Mouse (Mus musculus): ENCODE measurements around the gene Sf3a3. TPM values are rescaled to one million over a fixed set of nuclear protein-coding genes. Genes with fewer than 3 reads are reported as not detected.

Gene Sf3a3
- total and polyA plus RNA-seq, 2 experiments: 6.6 to 12.1 TPM

DNA sequence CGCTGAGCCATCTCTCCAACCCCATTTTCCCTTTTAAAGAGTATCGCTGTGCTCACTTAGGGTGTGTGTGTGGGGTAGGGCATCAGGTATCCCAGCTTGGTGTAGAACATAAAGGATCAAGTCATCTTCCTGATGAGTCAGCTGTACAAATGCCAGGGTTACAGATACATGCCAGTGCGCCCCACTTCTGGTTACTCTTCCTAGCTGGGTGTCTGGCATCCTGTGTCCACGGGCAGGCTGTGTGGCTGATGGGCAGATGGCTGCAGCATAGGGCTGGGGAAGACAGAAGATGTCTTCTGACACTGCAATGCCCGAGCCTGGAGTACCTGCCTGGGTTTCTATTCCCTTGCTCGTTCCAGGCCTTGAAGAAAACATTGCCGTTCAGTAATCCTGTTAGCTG is 66.8 kb downstream of the Sf3a3 start:
- no peak overlapping the region for H3K9ac ChIP-seq (ENCODE audit: low read depth, low read length)
- peaks cover 65% of the 10 kb centered on the region for H3K36me3 ChIP-seq (ENCODE audit: control insufficient read depth, insufficient read depth, low read length)
- TF ChIP-seq CTCF (IDR thresholded peaks at IDR 0.05; ENCODE audit: low read depth, low read length) (no peak), POLR2A (IDR thresholded peaks at IDR 0.05; ENCODE audit: extremely low read depth, insufficient read depth, low read length) (no peak)
- no peaks in the 10 kb centered on the region for H3K27me3 ChIP-seq (ENCODE audit: control insufficient read depth, insufficient read depth, low read length)
- H3K79me2 ChIP-seq (ENCODE audit: control insufficient read depth, insufficient read depth, low read length): peaks cover 16% of the 10 kb centered on the region
- H3K4me3 ChIP-seq (ENCODE audit: insufficient read depth, low read depth, low read length): no peak overlapping the region
- H3K4me1 ChIP-seq (ENCODE audit: control insufficient read depth, insufficient read depth, low read length): no peaks in the 10 kb centered on the region
- no peak overlapping the region for H3K27ac ChIP-seq (replicated peaks; ENCODE audit: insufficient read depth, low read depth, low read length)
- DNase-seq (ENCODE audit: extremely low read depth, low read depth, low spot score): no peak
- 95% methylated on average over 7 of the region's 7 CpGs for WGBS

Other genes starting within 250 kb of the Sf3a3 start
- gene 3100002H09Rik, start 104.0 kb upstream of the Sf3a3 start, total RNA-seq (2014; rRNA removed): not detected in 2 replicates
- gene 3100002H09Rik, start 104.0 kb upstream of the Sf3a3 start, polyA plus RNA-seq (2012; rRNA removed): not detected in 2 replicates
- gene Pou3f1, start 58.0 kb upstream of the Sf3a3 start, total RNA-seq (2014; rRNA removed): not detected in 2 replicates
- gene Pou3f1, start 58.0 kb upstream of the Sf3a3 start, polyA plus RNA-seq (2012; rRNA removed): 0.02 TPM in 1 of 2 replicates, not detected in the other
- gene Utp11, start 21.2 kb upstream of the Sf3a3 start, total RNA-seq (2014; rRNA removed): 9.3 and 11.6 TPM in 2 replicates
- 4.2 and 5.5 TPM in 2 replicates for gene Utp11, start 21.2 kb upstream of the Sf3a3 start, polyA plus RNA-seq (2012; rRNA removed)
- gene Fhl3, start 14.1 kb upstream of the Sf3a3 start, total RNA-seq (2014; rRNA removed): 0.20 and 0.28 TPM in 2 replicates
- 0.95 and 1.5 TPM in 2 replicates for gene Fhl3, start 14.1 kb upstream of the Sf3a3 start, polyA plus RNA-seq (2012; rRNA removed)
- gene Inpp5b, start 27.1 kb downstream of the Sf3a3 start, total RNA-seq (2014; rRNA removed): 15.3 and 15.8 TPM in 2 replicates
- 24.1 and 25.7 TPM in 2 replicates for gene Inpp5b, start 27.1 kb downstream of the Sf3a3 start, polyA plus RNA-seq (2012; rRNA removed)
- 4.3 and 5.5 TPM in 2 replicates for gene Mtf1, start 87.3 kb downstream of the Sf3a3 start, total RNA-seq (2014; rRNA removed)
- gene Mtf1, start 87.3 kb downstream of the Sf3a3 start, polyA plus RNA-seq (2012; rRNA removed): 5.1 and 6.0 TPM in 2 replicates
- gene Yrdc, start 135.9 kb downstream of the Sf3a3 start, total RNA-seq (2014; rRNA removed): 17.0 and 19.3 TPM in 2 replicates
- gene Yrdc, start 135.9 kb downstream of the Sf3a3 start, polyA plus RNA-seq (2012; rRNA removed): 25.1 and 36.9 TPM in 2 replicates
- gene 1110065P20Rik, start 136.4 kb downstream of the Sf3a3 start, total RNA-seq (2014; rRNA removed): 35.5 and 41.5 TPM in 2 replicates
- 43.5 and 49.9 TPM in 2 replicates for gene 1110065P20Rik, start 136.4 kb downstream of the Sf3a3 start, polyA plus RNA-seq (2012; rRNA removed)
- gene Maneal, start 147.4 kb downstream of the Sf3a3 start, total RNA-seq (2014; rRNA removed): under 0.01 TPM in 1 of 2 replicates, not detected in the other
- not detected in 2 replicates for gene Maneal, start 147.4 kb downstream of the Sf3a3 start, polyA plus RNA-seq (2012; rRNA removed)
- gene Epha10, start 166.1 kb downstream of the Sf3a3 start, total RNA-seq (2014; rRNA removed): not detected in 2 replicates
- gene Epha10, start 166.1 kb downstream of the Sf3a3 start, polyA plus RNA-seq (2012; rRNA removed): not detected in 2 replicates
- 3.4 and 4.1 TPM in 2 replicates for gene 9930104L06Rik, start 222.3 kb downstream of the Sf3a3 start, total RNA-seq (2014; rRNA removed)
- gene 9930104L06Rik, start 222.3 kb downstream of the Sf3a3 start, polyA plus RNA-seq (2012; rRNA removed): 4.7 and 9.2 TPM in 2 replicates
- 0.37 and 1.0 TPM in 2 replicates for gene Cdca8, start 224.5 kb downstream of the Sf3a3 start, total RNA-seq (2014; rRNA removed)
- gene Cdca8, start 224.5 kb downstream of the Sf3a3 start, polyA plus RNA-seq (2012; rRNA removed): 0.67 and 0.91 TPM in 2 replicates

All from liver, adult 2 months (tissue).